Mouse (Mus musculus): ENCODE measurements around the gene Pdzd8. TPM values are rescaled to one million over a fixed set of nuclear protein-coding genes. Genes with fewer than 3 reads are reported as not detected.

Pdzd8 gene
- total RNA-seq, 2 experiments from 2014 or later = 59.1 to 60.2 TPM

DNA sequence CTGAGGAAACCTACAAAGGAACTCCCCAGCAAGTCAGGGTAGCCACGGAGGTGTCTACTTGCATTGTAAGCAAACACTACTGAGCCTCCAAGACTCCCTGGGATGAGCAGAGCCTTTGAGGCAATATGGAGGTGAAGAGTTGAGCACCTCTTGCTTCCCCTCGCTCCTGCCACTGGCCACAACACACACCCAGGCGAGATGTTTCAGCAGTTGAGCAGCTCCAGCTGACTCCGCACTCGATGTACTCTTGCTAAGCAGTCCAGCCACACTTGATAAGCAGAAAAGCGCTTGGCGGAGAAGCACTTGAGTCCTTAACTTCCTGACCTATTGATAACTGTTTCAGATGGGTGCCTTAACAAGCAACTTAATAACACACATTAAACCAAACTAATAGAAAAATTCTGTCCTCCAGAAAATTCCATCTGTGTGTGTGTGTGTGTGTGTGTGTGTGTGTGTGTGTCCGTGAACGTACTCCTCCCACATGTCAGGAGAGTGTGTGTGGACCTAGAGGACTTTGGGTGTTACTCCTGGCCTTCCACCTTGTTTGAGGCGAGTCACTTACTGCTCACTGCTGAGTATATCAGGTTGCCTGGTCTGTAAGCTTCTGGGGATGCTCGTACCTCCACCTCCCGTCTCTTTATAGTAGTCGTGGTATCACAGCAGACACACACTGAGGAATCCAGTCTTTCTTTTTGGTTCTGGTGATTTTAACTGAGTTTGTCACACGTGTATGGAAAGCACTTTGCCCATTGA is 11.4 kb upstream of the Pdzd8 start:
- intact Hi-C loops (cut with DNase I) = no loop called here
- no peak for DNase-seq (ENCODE audit: extremely low spot score in 1 of 2, low spot score in 2 of 2)

GRCm38 (mm10) chr19:59356388-59356787 is 10.8 kb upstream of the Pdzd8 start:
- DNase-seq (ENCODE audit: extremely low spot score in 1 of 2, low spot score in 2 of 2) = no peak
- intact Hi-C loops (cut with DNase I) = no loop called here

DNA sequence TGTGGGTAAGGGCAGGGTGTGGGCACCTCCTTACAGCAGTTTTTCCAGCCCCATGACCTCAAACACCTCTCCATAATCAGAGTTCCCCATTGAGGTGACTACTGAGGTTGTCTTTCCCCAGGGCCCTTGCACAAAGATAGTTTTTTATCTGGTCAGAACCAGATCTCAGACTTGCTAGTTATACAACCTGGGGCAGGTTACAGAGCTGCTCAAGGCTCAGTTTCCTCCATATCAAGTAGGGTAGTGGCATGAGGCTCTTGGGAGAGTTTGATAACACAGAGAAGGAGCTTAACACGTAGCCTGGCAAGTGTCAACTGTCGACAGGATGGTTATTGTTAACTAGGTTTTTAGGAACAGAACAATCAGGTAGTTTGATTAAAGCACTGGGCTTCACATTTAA is 9.3 kb upstream of the Pdzd8 start:
- DNase-seq (ENCODE audit: extremely low spot score in 1 of 2, low spot score in 2 of 2) = no peak
- intact Hi-C loops (cut with DNase I) = no loop called here

GRCm38 (mm10) chr19:59352760-59353159 is 7.2 kb upstream of the Pdzd8 start:
- no peak for DNase-seq (ENCODE audit: extremely low spot score in 1 of 2, low spot score in 2 of 2)
- intact Hi-C loops (cut with DNase I) = no loop called here

- intact Hi-C loops (cut with DNase I) = no loop called here
- DNase-seq (ENCODE audit: extremely low spot score in 1 of 2, low spot score in 2 of 2) = no peak
Measured at GRCm38 (mm10) chr19:59351151-59351889, 5.7 kb upstream of the Pdzd8 start.

DNA sequence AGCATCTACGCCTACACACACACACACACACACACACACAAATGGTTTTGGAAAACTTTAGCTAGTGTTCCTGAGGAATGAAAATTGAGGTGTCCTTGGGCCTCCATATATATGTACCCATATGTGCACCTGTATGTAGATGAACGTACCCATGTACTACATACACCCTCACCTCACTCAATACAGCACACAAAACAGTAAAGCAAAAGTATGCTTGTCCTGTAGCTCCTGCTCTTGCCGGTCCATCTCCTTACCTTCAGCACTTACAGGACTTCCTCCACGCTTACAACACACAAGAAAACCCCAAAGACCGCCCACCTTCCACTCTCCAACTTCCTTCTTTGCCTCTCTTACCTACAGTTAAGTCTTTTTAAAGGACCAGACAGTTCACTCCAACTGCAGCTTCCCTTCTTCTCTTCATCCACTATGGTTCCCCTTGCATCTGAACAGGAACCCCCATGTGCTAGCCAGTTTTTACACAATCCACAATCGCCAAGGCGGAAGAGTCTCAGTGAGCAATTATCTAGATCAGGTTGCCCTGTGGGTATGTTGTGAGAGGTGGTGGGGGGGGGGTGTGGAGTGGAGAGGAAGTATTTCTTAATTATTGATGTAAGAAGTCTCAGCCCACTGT is 4.8 kb upstream of the Pdzd8 start:
- DNase-seq (ENCODE audit: extremely low spot score in 1 of 2, low spot score in 2 of 2) = no peak
- intact Hi-C loops (cut with DNase I) = no loop called here

DNA sequence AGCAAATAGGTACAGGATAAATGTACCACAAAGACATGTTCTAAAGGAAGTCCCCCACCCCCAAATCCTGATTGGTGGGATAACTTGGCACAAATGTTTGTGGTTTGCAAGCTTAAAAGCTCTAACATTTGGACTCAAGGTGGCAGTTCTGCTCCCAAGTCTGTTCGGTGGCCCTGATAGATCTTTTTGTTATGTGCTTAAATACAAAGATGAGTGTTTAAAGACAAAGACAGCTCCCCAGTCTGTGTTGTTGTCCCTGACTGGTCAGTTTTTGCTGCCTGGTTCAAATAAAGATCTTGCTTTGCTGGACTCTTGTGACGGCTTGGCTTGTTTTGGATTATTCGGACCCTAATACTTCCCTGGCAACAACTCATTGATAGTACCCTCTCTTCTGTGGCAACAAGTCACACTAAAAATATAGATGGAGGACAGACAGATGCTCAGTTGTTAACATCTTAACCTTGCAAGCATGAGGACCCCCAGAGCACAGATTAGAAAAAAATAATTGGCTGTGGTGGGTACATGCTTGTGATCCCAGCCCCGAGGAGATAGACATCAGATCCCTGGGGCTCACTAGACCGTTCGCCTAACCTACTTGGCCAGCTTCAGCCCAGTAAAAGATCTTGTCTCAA is 3.9 kb upstream of the Pdzd8 start:
- no peak for DNase-seq (ENCODE audit: extremely low spot score in 1 of 2, low spot score in 2 of 2)
- intact Hi-C loops (cut with DNase I) = no loop called here

DNA sequence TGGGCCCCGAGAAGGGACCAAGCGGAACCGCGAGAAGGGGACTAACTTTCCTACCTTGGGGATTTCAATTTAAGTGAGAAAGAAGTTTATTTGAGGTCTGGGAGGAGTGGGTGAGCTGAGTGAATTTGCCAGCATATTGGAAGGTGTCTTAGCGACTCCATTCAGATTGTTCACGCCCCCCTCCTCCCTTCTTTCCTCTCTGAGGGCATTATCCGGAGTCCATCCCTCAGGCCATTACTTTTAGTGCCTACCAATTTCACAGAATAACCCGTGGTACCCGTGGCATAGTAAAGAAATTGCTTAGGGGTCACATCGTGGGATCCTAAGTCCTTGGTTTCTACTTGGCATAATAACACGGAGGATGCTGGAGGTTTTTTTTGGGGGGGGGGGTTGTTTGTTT is 745 bp upstream of the Pdzd8 start:
- DNase-seq (ENCODE audit: extremely low spot score in 1 of 2, low spot score in 2 of 2) = no peak
- intact Hi-C loops (cut with DNase I) = no loop called here

- intact Hi-C loops (cut with DNase I) = no loop called here
- peak; percentile 36 to 79 for DNase-seq (ENCODE audit: extremely low spot score in 1 of 2, low spot score in 2 of 2)
Measured at GRCm38 (mm10) chr19:59345081-59345657, 411 bp downstream of the Pdzd8 start.

GRCm38 (mm10) chr19:59344304-59344711 is 1.3 kb downstream of the Pdzd8 start:
- intact Hi-C loops (cut with DNase I) = no loop called here
- DNase-seq (ENCODE audit: extremely low spot score in 1 of 2, low spot score in 2 of 2) = peak in 1 of 2 experiments; percentile 42

DNA sequence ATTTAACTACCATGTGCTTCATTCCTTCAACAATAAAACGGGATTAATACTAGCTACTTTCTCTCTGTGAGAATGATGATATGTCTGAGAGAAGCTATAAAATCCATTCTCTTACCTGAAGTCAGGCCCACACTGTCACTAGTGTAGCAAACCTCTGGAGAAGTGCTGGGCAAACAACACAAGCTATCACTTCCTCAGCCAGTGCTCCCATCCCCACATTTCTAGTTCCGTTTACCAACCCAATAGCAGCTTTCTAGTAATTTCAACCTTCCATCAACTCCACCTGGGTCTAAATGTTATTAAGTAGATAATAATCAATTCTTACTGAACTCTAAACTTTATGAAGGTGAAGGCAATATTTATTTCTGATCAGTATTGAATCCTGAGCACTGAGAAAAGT is 2.6 kb downstream of the Pdzd8 start:
- intact Hi-C loops (cut with DNase I) = no loop called here
- no peak for DNase-seq (ENCODE audit: extremely low spot score in 1 of 2, low spot score in 2 of 2)

DNA sequence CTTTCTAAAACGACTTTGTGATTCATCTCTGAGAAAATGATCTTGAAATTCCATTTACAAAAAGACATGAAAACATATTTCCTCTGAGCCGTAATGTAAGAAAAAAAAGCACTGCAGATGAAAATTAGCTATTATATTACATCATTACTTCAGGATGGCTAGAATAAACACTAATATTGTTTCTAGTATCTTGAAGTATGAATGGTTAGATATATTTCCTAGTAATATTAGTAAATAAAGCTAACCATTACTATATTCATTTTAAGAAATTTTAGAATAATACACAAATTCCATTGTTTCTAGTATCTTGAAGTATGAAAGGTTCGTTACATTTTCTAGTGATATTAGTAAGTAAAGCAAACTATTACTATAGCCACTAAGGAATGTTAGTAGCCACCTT is 5.7 kb downstream of the Pdzd8 start:
- DNase-seq (ENCODE audit: extremely low spot score in 1 of 2, low spot score in 2 of 2) = no peak
- intact Hi-C loops (cut with DNase I) = no loop called here

- intact Hi-C loops (cut with DNase I) = no loop called here
- no peak for DNase-seq (ENCODE audit: extremely low spot score in 1 of 2, low spot score in 2 of 2)
Measured at GRCm38 (mm10) chr19:59337872-59338681, 7.5 kb downstream of the Pdzd8 start.

DNA sequence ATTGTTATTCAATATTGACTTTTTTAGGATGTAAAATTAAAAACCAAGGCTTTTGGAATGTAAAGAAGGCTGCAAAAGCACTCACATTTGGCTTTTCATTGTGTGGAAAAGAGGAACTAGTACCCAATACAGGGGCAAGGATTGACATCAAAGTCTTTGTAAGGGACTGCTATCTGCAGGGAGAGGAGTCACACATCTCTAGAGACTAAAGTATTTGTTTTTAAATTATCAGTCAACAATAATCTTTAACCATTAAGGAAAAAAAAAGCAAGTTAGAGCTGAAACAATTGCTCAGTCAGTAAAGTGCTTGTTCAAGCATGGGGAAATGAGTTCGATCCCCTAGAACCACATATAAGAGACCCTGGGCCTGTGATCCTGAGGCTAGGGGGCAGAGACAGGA is 8.9 kb downstream of the Pdzd8 start:
- intact Hi-C loops (cut with DNase I) = no loop called here
- no peak for DNase-seq (ENCODE audit: extremely low spot score in 1 of 2, low spot score in 2 of 2)

DNA sequence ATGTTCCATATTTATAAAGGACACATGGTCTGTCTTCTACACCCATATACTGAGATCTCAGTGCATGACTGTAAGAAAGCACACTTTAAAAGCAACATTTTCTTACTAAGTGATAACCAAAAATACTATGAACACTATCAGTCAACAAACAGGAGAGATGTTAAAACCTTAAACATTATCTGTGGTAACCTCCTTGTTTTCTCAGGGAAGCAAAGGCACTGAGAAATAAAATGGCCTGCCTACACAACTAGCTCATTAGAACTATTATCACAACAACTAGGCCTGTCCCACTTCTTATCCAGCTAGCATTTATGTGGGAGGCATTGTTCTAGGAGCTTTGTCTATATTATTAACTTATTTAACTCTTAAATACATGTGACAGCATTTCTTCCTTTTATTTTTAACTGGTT is 14.8 kb downstream of the Pdzd8 start:
- intact Hi-C loops (cut with DNase I) = no loop called here
- no peak for DNase-seq (ENCODE audit: extremely low spot score in 1 of 2, low spot score in 2 of 2)

- intact Hi-C loops (cut with DNase I) = no loop called here
- DNase-seq (ENCODE audit: extremely low spot score in 1 of 2, low spot score in 2 of 2) = no peak
Measured at GRCm38 (mm10) chr19:59321990-59322389, 23.6 kb downstream of the Pdzd8 start, which contains the start of gene Rps12-ps3. TSS of gene Rps12-ps3 (plus strand) at chr19:59322290.

DNA sequence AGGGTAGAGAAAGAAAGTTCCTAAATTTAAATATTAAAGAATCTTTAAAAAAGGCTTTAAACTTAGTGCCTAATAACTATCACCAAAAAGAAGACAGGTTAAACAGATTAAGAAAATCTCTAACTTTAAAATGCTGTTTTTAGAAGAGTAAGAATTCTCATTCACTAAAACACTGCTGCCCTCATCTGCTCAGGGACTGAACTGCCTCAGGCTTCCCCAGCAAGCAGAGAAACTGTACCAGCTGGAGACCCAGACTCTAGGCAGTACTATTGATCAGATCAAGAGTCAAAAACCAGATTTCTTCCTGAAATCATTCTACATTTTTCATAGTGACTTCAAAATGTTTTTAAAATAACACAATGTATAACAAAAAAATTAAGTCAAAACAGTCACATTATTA is 29.0 kb downstream of the Pdzd8 start:
- peak; percentile 27 to 34 for DNase-seq (ENCODE audit: extremely low spot score in 1 of 2, low spot score in 2 of 2)
- intact Hi-C loops (cut with DNase I) = loop anchor here (2.0 kb wide), 1 partner anchor 78 kb away; no protein-coding TSS in a partner anchor

- intact Hi-C loops (cut with DNase I) = no loop called here
Measured at GRCm38 (mm10) chr19:59315308-59315707, 30.3 kb downstream of the Pdzd8 start.

More at GRCm38 (mm10) chr19:59315308-59315707, 30.3 kb downstream of the Pdzd8 start:
- no peak for DNase-seq (ENCODE audit: extremely low spot score in 1 of 2, low spot score in 2 of 2)
